Mouse (Mus musculus) heart, embryonic 15.5 days (tissue): ENCODE measurements around the gene Rora. TPM values are rescaled to one million over a fixed set of nuclear protein-coding genes. Genes with fewer than 3 reads are reported as not detected.

Experiments used
- ATAC-seq: fragments of 200-750 bp; cut with Nextera tagmentation; replicated peaks from 2 replicates; pipeline ENCODE4 v1.8.0; 2017; ENCODE audit warnings: low read depth, moderate TSS enrichment; ENCODE audit not compliant: insufficient number of reproducible peaks, insufficient read depth, low FRiP score
- H3K27ac ChIP-seq: fragments of 300-500 bp; sonication (generic); 2 replicates; pipeline ENCODE4 v1.5.1; 2015; ENCODE audit warnings: mild to moderate bottlenecking, inconsistent platforms
- H3K27me3 ChIP-seq: fragments of 300-500 bp; sonication (generic); 2 replicates; pipeline ENCODE4 v1.6.1; 2015; ENCODE audit warnings: inconsistent platforms
- H3K36me3 ChIP-seq: fragments of 300-500 bp; sonication (generic); 2 replicates; pipeline ENCODE4 v1.6.1; 2015; ENCODE audit warnings: mild to moderate bottlenecking, inconsistent platforms
- H3K4me1 ChIP-seq: fragments of 300-500 bp; sonication (generic); replicated peaks from 2 replicates; pipeline ENCODE4 v1.6.1; 2015; ENCODE audit warnings: inconsistent platforms
- H3K4me2 ChIP-seq: fragments of 300-500 bp; sonication (generic); 2 replicates; pipeline ENCODE4 v1.6.1; 2015; ENCODE audit warnings: inconsistent platforms, mild to moderate bottlenecking, moderate library complexity
- H3K4me3 ChIP-seq: fragments of 300-500 bp; sonication (generic); 2 replicates; pipeline ENCODE4 v1.5.1; 2015; ENCODE audit warnings: mild to moderate bottlenecking, inconsistent platforms
- H3K9ac ChIP-seq: fragments of 300-500 bp; sonication (generic); 2 replicates; pipeline ENCODE4 v1.6.1; 2015; ENCODE audit warnings: mild to moderate bottlenecking, inconsistent platforms
- H3K9me3 ChIP-seq: fragments of 300-500 bp; sonication (generic); replicated peaks from 2 replicates; pipeline ENCODE4 v1.6.1; 2016; ENCODE audit warnings: inconsistent platforms
- WGBS: fragments of 180-500 bp; shearing (Covaris S2); methylation state at CpG from one replicate; pipeline ENCODE4 v1.1.7; 2015; ENCODE audit warnings: mixed read lengths; 5-methylcytosine and 5-hydroxymethylcytosine counted together
- polyA plus RNA-seq: library from polyadenylated mRNA; unstranded; fragments of >200 nt; fragmentation: Nextera tagmentation; extraction: Ambion mirVana; gene quantifications from 2 replicates; pipeline ENCODE4 v1.2.1, GENCODE M21; 2015

Gene Rora
- polyA plus RNA-seq: 7.1 and 7.3 TPM in 2 replicates

DNA sequence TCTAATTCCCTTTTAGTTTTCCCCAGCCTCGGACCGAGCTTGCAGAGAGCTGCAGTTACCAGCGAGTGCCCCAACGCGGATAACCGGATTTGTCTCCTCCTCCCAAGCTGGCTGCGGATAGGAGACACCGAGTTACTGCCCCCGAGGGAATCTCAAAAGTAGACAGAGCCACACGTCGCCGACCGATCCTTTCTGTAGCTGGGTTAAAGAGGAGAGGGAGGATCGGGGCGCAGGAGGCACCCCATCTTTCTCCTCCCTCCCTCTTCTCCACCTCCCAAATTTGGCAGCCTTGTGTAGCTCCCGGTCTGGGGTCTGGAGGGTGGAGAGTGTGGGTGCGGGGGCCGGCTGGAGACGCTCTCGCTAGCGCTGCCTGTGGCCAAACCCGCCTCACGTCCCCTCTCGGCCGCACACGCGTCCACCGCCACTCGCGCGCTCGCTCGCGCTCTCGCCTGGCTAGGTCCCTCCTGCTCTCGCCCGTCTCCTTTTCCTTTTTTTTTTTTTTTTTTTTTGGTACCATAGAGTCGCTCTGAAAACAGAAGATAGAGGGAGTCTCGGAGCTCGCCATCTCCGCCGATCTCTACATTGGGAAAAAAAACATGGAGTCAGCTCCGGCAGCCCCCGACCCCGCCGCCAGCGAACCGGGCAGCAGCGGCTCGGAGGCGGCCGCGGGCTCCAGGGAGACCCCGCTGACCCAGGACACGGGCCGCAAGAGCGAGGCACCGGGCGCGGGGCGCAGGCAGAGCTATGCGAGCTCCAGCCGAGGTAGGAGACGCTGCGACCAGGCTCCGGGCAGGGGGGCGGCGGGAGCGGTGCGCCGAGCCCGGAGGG is at the start of gene Rora:
TSS of gene Rora (plus strand) at position 576 of the 828 bp plus-strand sequence.
- H3K4me1 ChIP-seq: peaks cover 6% of the 10 kb centered on the region
- H3K36me3 ChIP-seq: no peaks in the 10 kb centered on the region
- ATAC-seq: peak; percentile 75
- peak within 1 kb of the TSS; percentile 98 for H3K4me2 ChIP-seq
- WGBS: under 1% methylated on average over 71 of the region's 72 CpGs
- H3K27ac ChIP-seq: peak within 1 kb of the TSS; percentile 91
- H3K9ac ChIP-seq: peak within 1 kb of the TSS; percentile 88
- peak within 1 kb of the TSS; percentile 89 for H3K4me3 ChIP-seq
- H3K27me3 ChIP-seq: peaks cover 7% of the 10 kb centered on the region; the same call in 1 of the 2 replicates
- no peaks in the 10 kb centered on the region for H3K9me3 ChIP-seq

DNA sequence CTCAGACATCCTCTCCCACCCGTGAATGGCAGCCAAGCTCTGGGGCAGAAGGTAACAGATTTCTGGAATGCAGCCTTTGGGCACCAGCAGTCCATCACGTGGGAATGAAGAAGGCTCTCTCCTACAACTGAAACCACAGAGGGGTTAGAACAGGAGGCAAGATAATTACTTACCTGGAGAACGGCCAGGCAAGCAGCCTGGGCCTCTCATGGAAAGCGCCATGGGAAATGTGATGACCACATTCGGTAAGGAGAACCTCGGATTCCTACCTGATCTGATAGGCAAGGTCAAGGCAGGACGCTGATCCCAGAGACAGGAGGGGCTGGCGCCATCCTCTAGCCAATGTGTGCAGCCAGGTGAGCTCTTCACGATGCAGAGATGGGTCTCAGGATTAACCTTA is 39.6 kb upstream of the Rora start:
- Histone ChIP-seq H3K4me2 (no peak overlapping the region), H3K4me3 (no peak overlapping the region), H3K4me1 (no peaks in the 10 kb centered on the region), H3K36me3 (no peaks in the 10 kb centered on the region), H3K9me3 (no peaks in the 10 kb centered on the region), H3K9ac (no peak overlapping the region), H3K27me3 (no peaks in the 10 kb centered on the region), H3K27ac (no peak overlapping the region)
- no peak for ATAC-seq
- 73% methylated on average over 9 of the region's 9 CpGs for WGBS

DNA sequence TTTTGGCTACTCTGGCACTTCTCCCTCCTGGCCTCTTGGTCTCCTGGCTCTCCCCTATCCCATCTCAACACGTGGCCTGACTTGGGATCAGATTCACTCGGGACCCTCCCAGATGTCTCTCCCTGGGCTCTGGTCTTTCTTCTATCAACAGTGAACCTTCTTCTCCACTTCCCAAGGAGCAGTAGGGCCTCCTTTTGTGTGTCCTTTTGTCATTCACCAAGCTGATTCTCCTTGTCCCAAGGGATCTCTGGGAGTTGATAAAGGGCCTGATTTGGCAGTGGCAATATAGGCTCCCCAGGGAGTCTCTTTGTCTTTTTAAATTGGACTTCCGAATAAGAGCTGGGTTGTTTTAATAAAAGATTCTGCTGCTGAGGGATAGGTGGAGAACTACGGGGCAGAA is 36.5 kb upstream of the Rora start:
- no peaks in the 10 kb centered on the region for H3K36me3 ChIP-seq
- H3K9ac ChIP-seq: no peak overlapping the region
- H3K4me2 ChIP-seq: no peak overlapping the region
- no peaks in the 10 kb centered on the region for H3K4me1 ChIP-seq
- H3K9me3 ChIP-seq: no peaks in the 10 kb centered on the region
- H3K27ac ChIP-seq: no peak overlapping the region
- ATAC-seq: no peak
- H3K27me3 ChIP-seq: no peaks in the 10 kb centered on the region
- 36% methylated on average over 4 of the region's 4 CpGs for WGBS
- H3K4me3 ChIP-seq: no peak overlapping the region

DNA sequence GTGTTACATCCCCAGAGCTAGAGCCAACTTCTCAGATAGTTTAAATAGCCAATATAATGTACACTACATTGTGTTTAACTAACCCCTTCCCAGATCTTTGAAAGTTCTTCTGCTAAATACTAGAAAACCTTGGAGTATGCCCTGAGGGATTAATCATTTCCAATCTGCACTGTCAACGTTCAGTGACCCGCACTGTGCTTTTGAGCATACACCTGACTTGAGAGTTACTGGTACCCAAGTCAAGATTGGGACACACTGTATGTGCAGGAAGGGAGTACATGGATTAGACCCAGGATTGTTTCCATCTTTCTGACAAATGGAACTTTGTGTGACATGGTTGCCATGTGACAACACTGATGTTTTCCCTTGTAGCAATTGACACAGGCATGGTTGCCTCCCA is 33.5 kb upstream of the Rora start:
- ATAC-seq: no peak
- Histone ChIP-seq H3K9ac (no peak overlapping the region), H3K4me1 (no peaks in the 10 kb centered on the region), H3K4me3 (no peak overlapping the region), H3K4me2 (no peak overlapping the region), H3K9me3 (no peaks in the 10 kb centered on the region), H3K27me3 (no peaks in the 10 kb centered on the region), H3K36me3 (no peaks in the 10 kb centered on the region), H3K27ac (no peak overlapping the region)
- 81% methylated on average over 2 of the region's 2 CpGs for WGBS

DNA sequence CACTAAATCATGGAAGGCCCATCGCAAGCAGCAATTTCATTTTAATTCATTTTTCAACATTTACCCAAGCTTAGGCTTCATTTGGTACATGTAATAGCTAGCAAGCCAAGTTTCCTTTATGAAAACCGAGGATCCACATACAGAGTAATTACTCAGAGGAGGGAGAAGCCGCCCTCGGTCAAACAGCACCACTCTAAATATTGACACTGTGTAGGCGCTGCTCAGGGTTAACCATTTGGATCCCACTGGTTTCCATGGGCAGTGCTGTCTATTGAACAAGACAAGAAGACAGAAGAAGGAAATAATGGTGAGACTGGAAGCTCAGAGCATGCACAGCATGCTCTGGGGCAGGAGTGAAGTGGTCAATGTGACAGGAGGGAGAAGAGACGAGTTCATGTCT is 33.1 kb upstream of the Rora start:
- no peaks in the 10 kb centered on the region for H3K4me1 ChIP-seq
- WGBS: 74% methylated on average over 6 of the region's 6 CpGs
- no peaks in the 10 kb centered on the region for H3K9me3 ChIP-seq
- ATAC-seq: no peak
- H3K9ac ChIP-seq: no peak overlapping the region
- H3K36me3 ChIP-seq: no peaks in the 10 kb centered on the region
- no peaks in the 10 kb centered on the region for H3K27me3 ChIP-seq
- no peak overlapping the region for H3K4me2 ChIP-seq
- no peak overlapping the region for H3K4me3 ChIP-seq
- no peak overlapping the region for H3K27ac ChIP-seq

DNA sequence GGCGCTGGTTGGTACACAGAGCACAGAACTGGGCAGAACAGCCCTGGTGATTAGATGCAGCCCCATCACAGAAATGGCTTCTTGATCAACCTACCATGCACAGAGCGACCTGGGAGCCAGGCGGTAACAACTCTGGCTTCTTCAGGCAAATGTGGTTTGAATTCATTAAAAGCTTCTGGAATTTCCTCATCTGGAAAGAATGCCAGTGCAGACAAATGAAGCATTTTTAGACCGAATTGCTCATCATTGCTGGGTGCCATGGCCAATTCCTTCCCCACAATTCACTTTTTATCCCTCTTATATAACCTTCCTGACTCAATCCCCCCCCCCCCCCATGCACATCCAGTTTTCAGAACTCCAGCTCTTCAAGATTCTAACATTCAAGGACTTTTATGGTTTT is 28.6 kb upstream of the Rora start:
- H3K27ac ChIP-seq: no peak overlapping the region
- H3K4me1 ChIP-seq: no peaks in the 10 kb centered on the region
- no peaks in the 10 kb centered on the region for H3K27me3 ChIP-seq
- WGBS: 74% methylated on average over 4 of the region's 4 CpGs
- no peak overlapping the region for H3K4me2 ChIP-seq
- no peaks in the 10 kb centered on the region for H3K9me3 ChIP-seq
- H3K4me3 ChIP-seq: no peak overlapping the region
- H3K9ac ChIP-seq: no peak overlapping the region
- H3K36me3 ChIP-seq: no peaks in the 10 kb centered on the region
- ATAC-seq: no peak

DNA sequence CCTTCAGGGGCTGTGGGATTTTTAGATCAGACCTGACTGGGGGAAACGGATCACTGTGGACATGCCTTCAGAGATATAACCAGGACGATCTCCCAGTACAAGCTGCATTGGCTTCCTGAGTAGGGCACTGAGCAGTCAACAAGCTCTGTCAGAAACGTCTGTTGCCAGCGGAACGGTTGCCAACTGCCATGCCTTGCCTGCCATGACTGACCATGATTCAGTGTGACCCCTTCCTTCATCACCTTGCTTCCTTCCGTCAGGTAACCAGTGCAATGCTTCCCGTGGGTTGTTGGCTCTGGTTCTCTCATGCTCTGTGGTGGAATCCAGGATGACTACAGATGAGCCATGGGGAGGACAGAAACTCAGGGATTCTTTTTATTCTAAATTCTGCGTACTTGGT is 16.3 kb upstream of the Rora start:
- Histone ChIP-seq H3K9me3 (no peaks in the 10 kb centered on the region), H3K27me3 (no peaks in the 10 kb centered on the region), H3K4me1 (no peaks in the 10 kb centered on the region), H3K9ac (no peak overlapping the region), H3K36me3 (no peaks in the 10 kb centered on the region), H3K4me3 (no peak overlapping the region), H3K27ac (no peak overlapping the region), H3K4me2 (no peak overlapping the region)
- WGBS: 83% methylated on average over 8 of the region's 8 CpGs
- no peak for ATAC-seq

DNA sequence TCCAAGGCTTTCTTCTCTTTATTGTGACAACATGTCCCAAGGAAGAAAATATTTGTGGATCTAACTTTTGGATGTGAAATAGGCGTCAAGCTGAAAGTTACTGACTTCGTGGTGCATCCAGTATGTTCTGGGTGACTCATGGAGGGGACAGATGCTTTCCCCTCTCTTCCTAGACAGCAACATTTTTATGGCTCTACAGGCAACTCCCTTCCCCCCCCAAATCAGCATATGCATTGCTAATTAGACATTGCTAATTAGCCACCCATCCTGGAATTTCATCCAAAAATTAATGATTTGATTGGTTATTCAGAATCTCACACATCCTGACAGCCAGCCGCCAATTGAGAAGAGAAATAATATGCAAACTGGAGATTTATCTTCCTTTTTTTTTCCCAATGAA is 12.5 kb upstream of the Rora start:
- Histone ChIP-seq H3K9ac (no peak overlapping the region), H3K27me3 (no peaks in the 10 kb centered on the region; the same call in 1 of the 2 replicates), H3K36me3 (no peaks in the 10 kb centered on the region), H3K9me3 (no peaks in the 10 kb centered on the region), H3K4me1 (no peaks in the 10 kb centered on the region), H3K4me3 (no peak overlapping the region), H3K4me2 (no peak overlapping the region), H3K27ac (no peak overlapping the region)
- WGBS: 78% methylated on average over 3 of the region's 3 CpGs
- ATAC-seq: no peak

DNA sequence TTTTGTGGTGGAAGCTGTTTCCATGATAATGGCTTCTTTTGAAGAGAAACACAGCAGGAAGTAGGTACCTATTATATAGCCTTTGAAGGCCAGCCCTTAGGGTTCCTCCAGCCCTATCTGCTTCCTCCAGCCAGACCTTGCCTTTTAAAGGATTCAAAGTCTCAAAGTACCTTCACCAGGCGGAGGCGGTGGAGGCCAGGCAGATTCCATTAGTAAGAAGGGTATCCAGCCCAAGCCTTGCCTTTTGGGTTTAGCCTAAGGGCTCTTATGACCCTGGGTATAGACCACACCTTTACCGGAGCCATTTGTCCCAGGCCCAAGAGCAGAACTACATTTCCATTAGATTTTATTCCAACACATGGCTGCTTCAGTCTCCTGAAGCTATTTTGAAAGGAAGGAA is 5.5 kb upstream of the Rora start:
- H3K36me3 ChIP-seq: no peaks in the 10 kb centered on the region
- no peaks in the 10 kb centered on the region for H3K4me1 ChIP-seq
- H3K9ac ChIP-seq: no peak overlapping the region
- ATAC-seq: no peak
- no peak overlapping the region for H3K4me3 ChIP-seq
- H3K9me3 ChIP-seq: no peaks in the 10 kb centered on the region
- no peak overlapping the region for H3K4me2 ChIP-seq
- 77% methylated on average over 3 of the region's 3 CpGs for WGBS
- peaks cover 5% of the 10 kb centered on the region; the same call in 1 of the 2 replicates for H3K27me3 ChIP-seq
- H3K27ac ChIP-seq: no peak overlapping the region

DNA sequence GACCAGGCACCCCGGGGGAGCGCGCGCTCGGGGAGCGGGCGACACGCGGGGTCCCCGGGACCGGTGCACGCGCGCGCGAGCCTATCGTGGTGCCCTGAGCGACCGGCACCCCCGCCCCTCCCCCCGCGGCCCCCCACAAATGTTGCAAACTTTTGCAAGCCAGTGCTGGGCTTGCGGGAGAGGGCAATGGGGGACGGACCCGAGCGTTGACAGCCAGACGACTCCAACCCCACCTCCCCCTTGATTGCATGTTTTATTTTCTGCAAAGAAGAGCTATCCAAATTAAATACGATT is 400 bp downstream of the Rora start:
- H3K27me3 ChIP-seq: peaks cover 7% of the 10 kb centered on the region; the same call in 1 of the 2 replicates
- peak overlapping the region; percentile 98 for H3K4me2 ChIP-seq
- ATAC-seq: 0 out of 2 replicates have a peak, but pooled peaks have one; percentile 3
- 0% methylated on average over 27 of the region's 28 CpGs for WGBS
- no peaks in the 10 kb centered on the region for H3K9me3 ChIP-seq
- H3K36me3 ChIP-seq: no peaks in the 10 kb centered on the region
- H3K4me1 ChIP-seq: peaks cover 6% of the 10 kb centered on the region
- H3K27ac ChIP-seq: peak overlapping the region; percentile 91
- H3K4me3 ChIP-seq: peak overlapping the region; percentile 89
- H3K9ac ChIP-seq: peak overlapping the region; percentile 88

DNA sequence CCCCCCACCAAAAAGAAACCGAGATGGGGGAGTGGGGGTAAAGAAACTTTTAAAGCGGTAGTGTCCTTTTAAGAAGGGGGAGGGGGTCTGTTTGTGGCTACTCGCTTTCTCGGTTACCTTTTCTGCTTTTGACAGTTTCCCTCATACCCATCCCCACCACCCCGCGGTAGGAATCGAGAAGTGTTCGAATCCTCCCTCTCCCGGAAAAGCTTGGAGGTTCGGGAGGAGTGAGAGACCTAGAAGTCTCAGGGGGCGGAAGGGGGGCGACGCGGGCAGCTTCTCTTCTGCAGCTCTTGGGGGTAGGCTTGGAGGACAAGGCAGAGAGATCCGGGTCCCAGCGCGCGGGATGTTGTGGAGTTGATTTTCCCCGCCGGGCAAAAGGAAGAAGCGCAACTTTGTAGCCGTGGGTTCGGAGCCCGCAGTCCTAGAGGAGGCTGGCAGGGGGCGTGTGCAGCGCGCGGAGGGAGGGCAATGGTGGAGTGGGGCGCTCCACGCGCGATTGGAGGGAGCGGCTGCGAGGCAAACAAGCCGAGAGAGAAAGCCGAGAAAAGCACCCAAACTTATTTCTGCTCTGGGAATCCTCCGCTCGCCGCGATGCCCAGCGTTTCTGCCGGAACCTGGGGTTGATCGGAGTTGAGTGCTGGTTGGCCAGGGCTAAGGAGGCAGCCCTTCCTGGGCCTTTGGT is 889 bp downstream of the Rora start:
- no peak for ATAC-seq
- under 1% methylated on average over 43 of the region's 43 CpGs for WGBS
- Histone ChIP-seq H3K4me1 (peaks cover 6% of the 10 kb centered on the region), H3K9me3 (no peaks in the 10 kb centered on the region), H3K9ac (peak overlapping the region; percentile 88), H3K4me2 (peak overlapping the region; percentile 98), H3K4me3 (peak overlapping the region; percentile 89), H3K27me3 (peaks cover 7% of the 10 kb centered on the region; the same call in 1 of the 2 replicates), H3K36me3 (no peaks in the 10 kb centered on the region), H3K27ac (peak overlapping the region; percentile 91)
